Mouse (Mus musculus) WW6 (cell line): Measurements from ENCODE around the gene Olfr147.
"Not testable (repeated sequence)": the region's sequence is repeated elsewhere in the genome, so short reads cannot be mapped to it uniquely, and the experiment has no call there.

Source experiments
- DNase-seq: peaks from one replicate; pipeline ENCODE4 v3.0.0-alpha.2; 2013; ENCODE audit warnings: low read depth, low spot score

The Olfr147 gene

GRCm38 (mm10) chr9:38401398-38401797 lies at the start of gene Olfr147:
Gene Olfr147, plus strand, starts transcription at chr9:38401698.
- no peak for DNase-seq

- no peak for DNase-seq
Measured at GRCm38 (mm10) chr9:38366596-38366995, 34.9 kb upstream of the Olfr147 start, which contains the start of gene Olfr250. Gene Olfr250, plus strand, starts transcription at chr9:38366896.

- no peak for DNase-seq
Measured at GRCm38 (mm10) chr9:38376786-38377185, 24.7 kb upstream of the Olfr147 start, which contains the start of gene Olfr251. Gene Olfr251, plus strand, starts transcription at chr9:38377086.

- DNase-seq, result not testable (repeated sequence)
Measured at GRCm38 (mm10) chr9:38407502-38407901, 6.0 kb downstream of the Olfr147 start.

- not testable (repeated sequence) for DNase-seq
Measured at GRCm38 (mm10) chr9:38413502-38413901, 12.0 kb downstream of the Olfr147 start.

GRCm38 (mm10) chr9:38423801-38424200 lies 22.3 kb downstream of the Olfr147 start:
- DNase-seq, result no peak

- no peak for DNase-seq
Measured at GRCm38 (mm10) chr9:38427026-38427425, 25.5 kb downstream of the Olfr147 start.

- no peak for DNase-seq
Measured at GRCm38 (mm10) chr9:38429155-38429554, 27.7 kb downstream of the Olfr147 start, which contains the start of gene Olfr901. Gene Olfr901, plus strand, starts transcription at chr9:38429455.

- DNase-seq, result no peak
Measured at GRCm38 (mm10) chr9:38447352-38447751, 45.9 kb downstream of the Olfr147 start, which contains the start of gene Olfr902. Gene Olfr902, plus strand, starts transcription at chr9:38447652.
